Mouse (Mus musculus) embryonic fibroblast, embryonic 13.5 days (primary cell): ENCODE data around the gene Cyth1. TPM values are rescaled to one million over a fixed set of nuclear protein-coding genes. Genes with fewer than 3 reads are reported as not detected.

Experiments used
- H3K27ac ChIP-seq: 2 replicates; pipeline ENCODE4 v1.5.1; 2012; ENCODE audit warnings: low read length, control low read depth, inconsistent platforms; ENCODE audit not compliant: insufficient read depth
- H3K4me1 ChIP-seq: 2 replicates; pipeline ENCODE4 v1.6.1; 2011; ENCODE audit warnings: low read length; ENCODE audit not compliant: control insufficient read depth, insufficient read depth
- H3K4me3 ChIP-seq: 2 replicates; pipeline ENCODE4 v1.5.1; 2011; ENCODE audit warnings: mild to moderate bottlenecking, control low read depth, low read length; ENCODE audit not compliant: insufficient read depth
- CTCF ChIP-seq: IDR thresholded peaks from 2 replicates; pipeline ENCODE4 v1.5.1; 2011; ENCODE audit warnings: mild to moderate bottlenecking, control low read depth, low read length, moderate library complexity, borderline replicate concordance; ENCODE audit not compliant: insufficient read depth
- POLR2A ChIP-seq: IDR thresholded peaks from 2 replicates; pipeline ENCODE4 v1.6.1; 2011; ENCODE audit warnings: low read depth, mild to moderate bottlenecking, control low read depth, low read length, moderate library complexity
- polyA plus RNA-seq: library from polyadenylated mRNA; stranded (reverse); fragments of >200 nt; gene quantifications from 2 replicates; pipeline ENCODE4 v1.2.4, GENCODE M21; 2011; ENCODE audit warnings: low read depth; ENCODE audit not compliant: missing spikeins, insufficient read length

The Cyth1 gene
- polyA plus RNA-seq, 1 experiment = 11.8 TPM

- TF ChIP-seq CTCF (no peak), POLR2A (0 out of 2 replicates have a peak, but pooled peaks have one; percentile 32)
- Histone ChIP-seq H3K4me1 (peaks cover 24% of the 10 kb centered on the region), H3K4me3 (no peak overlapping the region), H3K27ac (no peak overlapping the region)
Observed at GRCm38 (mm10) chr11:118202410-118203233, 45.8 kb downstream of the Cyth1 start.

GRCm38 (mm10) chr11:118201833-118202409 is 46.5 kb downstream of the Cyth1 start:
- H3K4me1 ChIP-seq = peaks cover 24% of the 10 kb centered on the region
- no peak overlapping the region for H3K4me3 ChIP-seq
- TF ChIP-seq POLR2A (no peak), CTCF (no peak)
- no peak overlapping the region for H3K27ac ChIP-seq

DNA sequence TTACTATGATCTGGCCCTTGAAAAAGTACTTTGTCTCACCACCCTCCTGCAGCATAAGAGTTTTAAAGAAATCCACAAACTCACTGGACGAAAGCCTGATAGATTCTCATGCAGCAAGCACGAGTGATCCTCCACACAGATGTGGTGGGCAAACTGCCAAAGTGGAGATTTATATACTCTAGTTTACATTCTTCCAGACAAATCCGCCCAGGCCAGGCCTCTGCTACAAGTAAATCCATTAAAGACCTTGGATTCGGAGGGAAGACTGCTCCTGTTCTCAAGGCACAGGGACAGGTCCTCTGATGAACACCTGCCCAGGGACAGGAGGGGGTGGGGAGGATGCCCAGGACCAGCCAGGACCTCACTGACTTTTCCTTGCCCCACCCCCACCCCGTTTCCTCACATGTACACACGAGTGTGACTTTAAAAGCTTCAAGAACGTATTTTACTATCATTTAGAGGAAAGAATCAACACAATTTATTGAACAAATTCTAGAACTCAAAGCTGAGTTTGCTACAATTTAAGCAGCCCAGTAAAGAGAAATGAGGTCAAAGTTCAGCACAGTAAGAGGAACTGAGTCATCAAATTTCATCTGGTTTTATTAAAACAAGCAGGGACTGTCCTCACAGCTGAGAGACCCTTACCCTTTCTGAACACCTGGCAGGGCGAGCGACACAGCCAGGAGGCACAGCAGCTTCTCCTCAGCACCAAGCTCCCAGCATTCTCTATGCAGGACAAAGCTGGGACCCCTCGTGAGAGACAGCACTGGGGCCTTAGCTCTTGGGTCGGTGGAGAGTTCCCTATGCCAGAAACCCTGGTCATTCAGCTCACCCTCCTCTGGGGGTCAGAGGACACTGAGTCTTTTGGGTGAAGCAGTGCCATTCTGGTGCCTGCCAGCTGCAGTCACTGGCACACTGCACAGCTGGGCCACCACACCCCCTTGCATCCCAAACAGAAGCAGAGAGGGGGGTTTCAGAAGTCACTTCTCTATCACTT is 47.3 kb downstream of the Cyth1 start:
- TF ChIP-seq POLR2A (no peak), CTCF (no peak)
- Histone ChIP-seq H3K4me1 (peaks cover 24% of the 10 kb centered on the region), H3K4me3 (no peak overlapping the region), H3K27ac (peak overlapping the region; percentile 12; the same call in 1 of the 2 replicates)

GRCm38 (mm10) chr11:118198296-118198600 is 50.1 kb downstream of the Cyth1 start:
- H3K4me1 ChIP-seq = peaks cover 29% of the 10 kb centered on the region
- H3K27ac ChIP-seq = no peak overlapping the region
- H3K4me3 ChIP-seq = no peak overlapping the region
- TF ChIP-seq CTCF (no peak), POLR2A (no peak)

DNA sequence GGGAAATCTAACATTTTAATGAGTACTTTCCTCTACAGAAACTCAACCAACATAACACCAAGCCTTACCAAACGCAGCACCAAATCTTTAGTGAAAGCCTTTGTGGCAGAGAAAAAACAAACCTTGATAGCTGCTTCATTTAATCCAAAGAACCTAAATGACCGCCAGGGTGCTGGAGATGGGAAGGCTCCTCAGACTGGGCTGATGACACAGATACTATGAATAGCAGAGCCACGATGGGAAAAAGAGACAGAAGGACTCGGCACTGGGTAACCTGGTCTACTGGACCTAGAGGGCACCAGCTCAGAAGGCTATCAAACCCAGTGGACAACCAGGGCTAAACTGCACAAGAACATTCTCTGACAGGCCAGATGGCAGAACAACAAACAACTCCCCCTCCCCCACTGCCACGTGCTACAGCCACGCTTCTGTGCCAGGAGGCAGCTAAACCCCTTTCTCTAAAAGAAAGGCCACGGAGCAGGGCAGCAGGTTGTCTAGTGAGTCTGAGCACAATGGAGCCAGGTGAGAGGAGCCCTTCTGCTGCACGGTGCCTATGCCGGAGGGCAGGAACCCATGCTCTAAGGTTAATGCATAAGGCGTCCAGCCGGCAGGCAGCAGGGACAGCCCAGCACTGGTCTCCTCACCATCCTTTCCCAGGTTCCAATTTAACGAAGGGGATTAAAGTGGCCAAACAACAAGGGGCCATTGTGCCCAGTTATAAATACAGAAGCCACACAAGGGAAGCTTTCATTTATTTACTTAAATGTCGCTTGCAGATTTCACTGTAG is 50.7 kb downstream of the Cyth1 start:
- H3K4me3 ChIP-seq = no peak overlapping the region
- peaks cover 27% of the 10 kb centered on the region for H3K4me1 ChIP-seq
- no peak overlapping the region for H3K27ac ChIP-seq
- TF ChIP-seq CTCF (no peak), POLR2A (no peak)

DNA sequence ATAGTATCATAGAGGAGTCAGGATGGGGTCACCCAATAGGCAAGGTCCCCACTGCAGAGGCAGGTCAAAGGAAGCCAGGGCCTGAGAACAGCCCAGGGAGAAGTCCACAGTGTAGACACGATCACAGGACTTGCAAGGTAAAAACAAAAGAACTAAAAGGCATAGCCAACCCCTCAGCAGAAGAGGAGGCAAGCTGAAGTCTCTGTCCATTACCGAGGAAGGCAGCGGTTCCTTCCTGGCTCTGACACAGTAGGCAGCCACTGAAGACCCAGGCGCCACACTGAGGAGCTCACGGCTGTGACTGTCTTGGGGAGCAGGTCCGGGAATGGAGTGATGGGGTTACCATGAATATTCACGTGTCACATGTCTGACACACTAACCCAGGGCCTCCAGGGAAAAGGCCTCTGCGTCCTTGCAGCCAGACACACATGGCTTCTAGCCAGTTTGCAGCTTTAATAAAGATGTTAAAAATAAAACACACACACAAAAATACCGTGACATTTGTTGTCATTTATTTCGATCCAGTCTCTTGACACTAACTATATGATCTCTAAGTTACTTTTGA is 51.5 kb downstream of the Cyth1 start:
- peaks cover 24% of the 10 kb centered on the region for H3K4me1 ChIP-seq
- no peak for TF ChIP-seq CTCF
- no peak for TF ChIP-seq POLR2A
- no peak overlapping the region for H3K27ac ChIP-seq
- no peak overlapping the region for H3K4me3 ChIP-seq

DNA sequence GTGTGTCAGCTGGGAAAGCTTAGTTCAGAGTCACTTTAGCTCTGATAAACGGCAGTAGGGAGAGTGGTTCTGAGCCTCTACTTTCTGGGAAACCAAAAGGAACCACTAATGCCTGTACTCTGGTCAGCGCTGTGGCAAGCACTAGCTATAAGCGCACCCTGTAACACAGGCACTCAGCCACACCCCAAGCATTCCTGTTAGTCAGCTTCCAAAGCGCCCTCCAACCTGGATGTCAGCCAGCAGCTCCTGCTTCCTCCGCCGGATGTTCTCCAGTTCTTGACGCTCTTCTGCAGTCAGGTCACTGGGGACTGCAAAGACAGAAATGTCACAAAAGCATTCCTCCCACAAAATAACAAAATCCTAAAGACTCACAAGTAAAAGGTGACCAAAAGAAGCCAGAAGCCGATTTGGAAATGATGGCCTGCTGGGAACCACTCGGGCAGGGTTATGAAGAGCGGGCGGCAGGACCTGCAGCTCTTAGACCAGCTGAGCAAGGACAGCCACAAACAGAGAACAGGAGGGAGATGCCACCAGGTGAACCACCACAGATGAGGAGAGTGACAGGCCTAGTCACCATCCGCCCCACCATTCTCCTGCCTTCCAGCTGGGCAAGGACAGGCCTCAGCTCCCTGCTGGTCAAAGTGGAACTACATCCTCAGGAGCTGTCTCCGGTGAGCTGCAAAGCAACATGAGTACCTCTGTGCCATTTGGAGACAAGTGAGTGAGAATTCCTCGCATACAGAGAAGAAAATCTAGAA is 54.8 kb downstream of the Cyth1 start:
- Histone ChIP-seq H3K4me1 (peaks cover 10% of the 10 kb centered on the region; the same call in 1 of the 2 replicates), H3K27ac (no peak overlapping the region), H3K4me3 (no peak overlapping the region)
- TF ChIP-seq POLR2A (no peak), CTCF (no peak)

GRCm38 (mm10) chr11:118192973-118193372 is 55.4 kb downstream of the Cyth1 start:
- TF ChIP-seq CTCF (no peak), POLR2A (no peak)
- H3K4me3 ChIP-seq = no peak overlapping the region
- no peak overlapping the region for H3K27ac ChIP-seq
- peaks cover 10% of the 10 kb centered on the region; the same call in 1 of the 2 replicates for H3K4me1 ChIP-seq
